Mouse (Mus musculus) neural tube, embryonic 14.5 days (tissue): ENCODE results near the gene Cenph. TPM values are rescaled to one million over a fixed set of nuclear protein-coding genes. Genes with fewer than 3 reads are reported as not detected.
"Not testable (repeated sequence)": the region's sequence is repeated elsewhere in the genome, so short reads cannot be mapped to it uniquely, and the experiment has no call there.

Experiments used
- ATAC-seq: fragments of 200-750 bp; cut with Nextera tagmentation; 2 replicates; pipeline ENCODE4 v1.8.0; 2017; ENCODE audit warnings: low read depth, mild to moderate bottlenecking, moderate TSS enrichment, moderate library complexity
- H3K27ac ChIP-seq: fragments of 300-500 bp; sonication (generic); 2 replicates; pipeline ENCODE4 v1.5.1; 2014; ENCODE audit warnings: low read depth, mild to moderate bottlenecking, control low read depth, low read length, moderate library complexity, mixed read lengths
- H3K27me3 ChIP-seq: fragments of 300-500 bp; sonication (generic); 2 replicates; pipeline ENCODE4 v1.6.1; 2014; ENCODE audit warnings: low read length; ENCODE audit not compliant: control insufficient read depth, insufficient read depth
- H3K36me3 ChIP-seq: fragments of 300-500 bp; sonication (generic); 2 replicates; pipeline ENCODE4 v1.6.1; 2014; ENCODE audit warnings: low read length, mixed read lengths; ENCODE audit not compliant: control insufficient read depth, insufficient read depth
- H3K4me1 ChIP-seq: fragments of 300-500 bp; sonication (generic); 2 replicates; pipeline ENCODE4 v1.6.1; 2014; ENCODE audit warnings: low read length; ENCODE audit not compliant: control insufficient read depth, insufficient read depth
- H3K4me2 ChIP-seq: fragments of 300-500 bp; sonication (generic); 2 replicates; pipeline ENCODE4 v1.6.1; 2014; ENCODE audit warnings: mild to moderate bottlenecking, low read depth, low read length, control low read depth
- H3K4me3 ChIP-seq: fragments of 300-500 bp; sonication (generic); 2 replicates; pipeline ENCODE4 v1.5.1; 2014; ENCODE audit warnings: low read depth, low read length, control low read depth, mixed read lengths
- H3K9ac ChIP-seq: fragments of 300-500 bp; sonication (generic); replicated peaks from 2 replicates; pipeline ENCODE4 v1.6.1; 2014; ENCODE audit warnings: low read depth, mild to moderate bottlenecking, control low read depth, low read length, mixed read lengths
- H3K9me3 ChIP-seq: fragments of 300-500 bp; sonication (generic); 2 replicates; pipeline ENCODE4 v1.6.1; 2016; ENCODE audit warnings: low read length; ENCODE audit not compliant: control insufficient read depth
- whole genome bisulfite sequencing: fragments of 180-500 bp; shearing (Covaris S2); extraction: QIAGEN DNeasy Blood & Tissue Kit; methylation state at CpG from one replicate; pipeline ENCODE4 v1.1.7; 2014; 5-methylcytosine and 5-hydroxymethylcytosine counted together
- polyA plus RNA-seq: library from polyadenylated mRNA; unstranded; fragments of >200 nt; fragmentation: Nextera tagmentation; extraction: Ambion mirVana; gene quantifications from 2 replicates; pipeline ENCODE4 v1.2.1, GENCODE M21; 2014

The Cenph gene
- polyA plus RNA-seq = 4.4 and 5.1 TPM in 2 replicates

GRCm38 (mm10) chr13:100775252-100776055 lies at the start of gene Cenph:
TSS of gene Cenph (minus strand) at chr13:100775899.
- ATAC-seq = peak; percentile 97
- WGBS = under 1% methylated on average over 46 of the region's 46 CpGs
- H3K9ac ChIP-seq = peak within 1 kb of the TSS; percentile 48
- peaks cover 5% of the 10 kb centered on the region for H3K4me1 ChIP-seq
- H3K4me2 ChIP-seq = peak within 1 kb of the TSS; percentile 93
- H3K36me3 ChIP-seq = no peaks in the 10 kb centered on the region
- peak within 1 kb of the TSS; percentile 62 for H3K4me3 ChIP-seq
- no peaks in the 10 kb centered on the region for H3K27me3 ChIP-seq
- no peak within 1 kb of the TSS for H3K27ac ChIP-seq
- H3K9me3 ChIP-seq = no peaks in the 10 kb centered on the region

GRCm38 (mm10) chr13:100824916-100825315 lies 49.2 kb upstream of the Cenph start:
- no peaks in the 10 kb centered on the region for H3K27me3 ChIP-seq
- no peaks in the 10 kb centered on the region for H3K9me3 ChIP-seq
- no peaks in the 10 kb centered on the region for H3K4me1 ChIP-seq
- no peak for ATAC-seq
- 95% methylated on average over 3 of the region's 3 CpGs for WGBS
- no peak overlapping the region for H3K9ac ChIP-seq
- no peak overlapping the region for H3K4me3 ChIP-seq
- peaks cover 21% of the 10 kb centered on the region for H3K36me3 ChIP-seq
- H3K4me2 ChIP-seq = no peak overlapping the region
- no peak overlapping the region for H3K27ac ChIP-seq

- Histone ChIP-seq H3K9me3 (no peaks in the 10 kb centered on the region), H3K9ac (no peak overlapping the region), H3K4me1 (no peaks in the 10 kb centered on the region), H3K4me2 (no peak overlapping the region), H3K27me3 (no peaks in the 10 kb centered on the region), H3K4me3 (no peak overlapping the region), H3K27ac (no peak overlapping the region), H3K36me3 (peaks cover 24% of the 10 kb centered on the region)
- ATAC-seq = no peak
- WGBS = 88% methylated on average over 6 of the region's 6 CpGs
Measured at GRCm38 (mm10) chr13:100824306-100824705, 48.6 kb upstream of the Cenph start.

GRCm38 (mm10) chr13:100823863-100824262 lies 48.2 kb upstream of the Cenph start:
- H3K9ac ChIP-seq = no peak overlapping the region
- no peaks in the 10 kb centered on the region for H3K9me3 ChIP-seq
- no peak overlapping the region for H3K4me3 ChIP-seq
- H3K27me3 ChIP-seq = no peaks in the 10 kb centered on the region
- no peaks in the 10 kb centered on the region for H3K4me1 ChIP-seq
- 97% methylated on average over 3 of the region's 3 CpGs for WGBS
- no peak overlapping the region for H3K27ac ChIP-seq
- ATAC-seq = no peak
- peaks cover 27% of the 10 kb centered on the region for H3K36me3 ChIP-seq
- no peak overlapping the region for H3K4me2 ChIP-seq

GRCm38 (mm10) chr13:100814451-100814850 lies 38.8 kb upstream of the Cenph start:
- Histone ChIP-seq H3K4me2 (no peak overlapping the region), H3K27ac (no peak overlapping the region), H3K9me3 (no peaks in the 10 kb centered on the region), H3K9ac (no peak overlapping the region), H3K4me3 (no peak overlapping the region), H3K27me3 (no peaks in the 10 kb centered on the region), H3K4me1 (no peaks in the 10 kb centered on the region), H3K36me3 (peaks cover 35% of the 10 kb centered on the region)
- WGBS = 95% methylated on average over 6 of the region's 6 CpGs
- ATAC-seq = no peak

GRCm38 (mm10) chr13:100805776-100806175 lies 30.1 kb upstream of the Cenph start:
- Histone ChIP-seq H3K27ac (no peak overlapping the region), H3K4me3 (no peak overlapping the region), H3K9me3 (no peaks in the 10 kb centered on the region), H3K27me3 (no peaks in the 10 kb centered on the region), H3K9ac (no peak overlapping the region), H3K4me2 (no peak overlapping the region), H3K4me1 (no peaks in the 10 kb centered on the region), H3K36me3 (peaks cover 46% of the 10 kb centered on the region)
- WGBS = 95% methylated on average over 3 of the region's 3 CpGs
- ATAC-seq = no peak

- WGBS = 93% methylated on average over 6 of the region's 6 CpGs
- no peaks in the 10 kb centered on the region for H3K9me3 ChIP-seq
- no peaks in the 10 kb centered on the region for H3K36me3 ChIP-seq
- ATAC-seq = no peak
- H3K4me2 ChIP-seq = no peak overlapping the region
- H3K27me3 ChIP-seq = no peaks in the 10 kb centered on the region
- H3K4me1 ChIP-seq = no peaks in the 10 kb centered on the region
- no peak overlapping the region for H3K27ac ChIP-seq
- no peak overlapping the region for H3K4me3 ChIP-seq
- H3K9ac ChIP-seq = no peak overlapping the region
Measured at GRCm38 (mm10) chr13:100797171-100797570, 21.5 kb upstream of the Cenph start.

- no peak overlapping the region for H3K27ac ChIP-seq
- H3K4me3 ChIP-seq = no peak overlapping the region
- no peaks in the 10 kb centered on the region; the same call in 1 of the 2 replicates for H3K4me1 ChIP-seq
- H3K4me2 ChIP-seq = no peak overlapping the region
- no peak for ATAC-seq
- H3K27me3 ChIP-seq = no peaks in the 10 kb centered on the region
- H3K9ac ChIP-seq = no peak overlapping the region
- H3K9me3 ChIP-seq = no peaks in the 10 kb centered on the region
- no peaks in the 10 kb centered on the region for H3K36me3 ChIP-seq
- 91% methylated on average over 3 of the region's 3 CpGs for WGBS
Measured at GRCm38 (mm10) chr13:100789083-100789482, 13.4 kb upstream of the Cenph start.

GRCm38 (mm10) chr13:100788057-100788456 lies 12.4 kb upstream of the Cenph start:
- not testable (repeated sequence) for H3K9ac ChIP-seq, H3K27me3 ChIP-seq, H3K4me1 ChIP-seq, ATAC-seq, H3K4me3 ChIP-seq, H3K27ac ChIP-seq, H3K4me2 ChIP-seq, H3K9me3 ChIP-seq, H3K36me3 ChIP-seq
- 95% methylated on average over 11 of the region's 14 CpGs for WGBS
